Mouse (Mus musculus) stomach, postnatal 0 days (tissue): Measurements from ENCODE around the gene Hist1h3b.

Source experiments
- CTCF ChIP-seq: IDR thresholded peaks from 2 replicates; pipeline ENCODE4 v1.5.1; 2016; ENCODE audit warnings: antibody characterized with exemption, low read depth, mild to moderate bottlenecking, moderate library complexity
- EP300 ChIP-seq: optimal IDR thresholded peaks from 2 replicates; pipeline ENCODE3; 2016; ENCODE audit warnings: antibody characterized with exemption

GRCm38 (mm10) chr13:23742007-23742406 lies 10.1 kb upstream of the Hist1h3b start:
- TF ChIP-seq CTCF = no peak
- TF ChIP-seq EP300 = no peak
